Mouse (Mus musculus) Patski (cell line): ENCODE measurements around the gene Krtap4-16. TPM values are rescaled to one million over a fixed set of nuclear protein-coding genes. Genes with fewer than 3 reads are reported as not detected.

Experiments
- polyA plus RNA-seq: library from polyadenylated mRNA; unstranded; gene quantifications from one replicate; pipeline ENCODE4 v1.2.3, GENCODE M21; 2021

Gene Krtap4-16
- polyA plus RNA-seq, 1 experiment from 2014 or later = not detected

Other genes starting within 250 kb of the Krtap4-16 start
- not detected for gene Gm11938, start 248.3 kb downstream of the Krtap4-16 start, polyA plus RNA-seq
- gene Gm11937, start 241.4 kb downstream of the Krtap4-16 start, polyA plus RNA-seq = not detected
- not detected for gene Krtap2-4, start 236.8 kb downstream of the Krtap4-16 start, polyA plus RNA-seq
- not detected for gene Gm11562, start 231.2 kb downstream of the Krtap4-16 start, polyA plus RNA-seq
- not detected for gene Krtap4-1, start 223.4 kb downstream of the Krtap4-16 start, polyA plus RNA-seq
- not detected for gene Krtap4-2, start 216.5 kb downstream of the Krtap4-16 start, polyA plus RNA-seq
- not detected for gene Krtap4-7, start 207.5 kb downstream of the Krtap4-16 start, polyA plus RNA-seq
- not detected for gene Gm11555, start 201.4 kb downstream of the Krtap4-16 start, polyA plus RNA-seq
- not detected for gene Gm11563, start 192.6 kb downstream of the Krtap4-16 start, polyA plus RNA-seq
- gene Krtap4-6, start 185.6 kb downstream of the Krtap4-16 start, polyA plus RNA-seq = not detected
- not detected for gene Gm14190, start 160.9 kb downstream of the Krtap4-16 start, polyA plus RNA-seq
- gene Gm14180, start 117.3 kb downstream of the Krtap4-16 start, polyA plus RNA-seq = not detected
- gene Gm11595, start 78.7 kb downstream of the Krtap4-16 start, polyA plus RNA-seq = not detected
- 0.06 TPM for gene Krtap4-8, start 70.9 kb downstream of the Krtap4-16 start, polyA plus RNA-seq
- not detected for gene Krtap4-9, start 66.4 kb downstream of the Krtap4-16 start, polyA plus RNA-seq
- gene Gm11596, start 58.1 kb downstream of the Krtap4-16 start, polyA plus RNA-seq = not detected
- gene Gm11569, start 52.7 kb downstream of the Krtap4-16 start, polyA plus RNA-seq = not detected
- not detected for gene Gm11554, start 47.2 kb downstream of the Krtap4-16 start, polyA plus RNA-seq
- not detected for gene Krtap4-13, start 41.7 kb downstream of the Krtap4-16 start, polyA plus RNA-seq
- gene Gm11564, start 35.9 kb downstream of the Krtap4-16 start, polyA plus RNA-seq = not detected
- gene 2300003K06Rik, start 13.5 kb downstream of the Krtap4-16 start, polyA plus RNA-seq = not detected
- gene Gm11568, start 6.3 kb upstream of the Krtap4-16 start, polyA plus RNA-seq = not detected
- gene Gm11559, start 12.9 kb upstream of the Krtap4-16 start, polyA plus RNA-seq = not detected
- gene Krtap9-1, start 21.8 kb upstream of the Krtap4-16 start, polyA plus RNA-seq = not detected
- not detected for gene Gm11567, start 27.6 kb upstream of the Krtap4-16 start, polyA plus RNA-seq
- not detected for gene Krtap31-1, start 56.3 kb upstream of the Krtap4-16 start, polyA plus RNA-seq
- gene Gm11565, start 63.1 kb upstream of the Krtap4-16 start, polyA plus RNA-seq = not detected
- not detected for gene Krtap31-2, start 84.7 kb upstream of the Krtap4-16 start, polyA plus RNA-seq
- not detected for gene Krtap9-5, start 96.9 kb upstream of the Krtap4-16 start, polyA plus RNA-seq
- gene Krtap29-1, start 127.4 kb upstream of the Krtap4-16 start, polyA plus RNA-seq = not detected
- not detected for gene Krtap16-1, start 135.0 kb upstream of the Krtap4-16 start, polyA plus RNA-seq
- not detected for gene Krtap17-1, start 142.4 kb upstream of the Krtap4-16 start, polyA plus RNA-seq
- gene Krt33a, start 164.6 kb upstream of the Krtap4-16 start, polyA plus RNA-seq = not detected
- 0.18 TPM for gene Krt33b, start 178.3 kb upstream of the Krtap4-16 start, polyA plus RNA-seq
- gene Krt34, start 189.9 kb upstream of the Krtap4-16 start, polyA plus RNA-seq = not detected
- not detected for gene Krt31, start 198.9 kb upstream of the Krtap4-16 start, polyA plus RNA-seq
- not detected for gene Krt32, start 236.6 kb upstream of the Krtap4-16 start, polyA plus RNA-seq
- not detected for gene Krt35, start 244.6 kb upstream of the Krtap4-16 start, polyA plus RNA-seq